Mouse (Mus musculus) lung, postnatal 0 days (tissue): ENCODE measurements at regions not wholly inside any gene's neighbourhood (a gene's known extent, or its start where the extent isn't known, plus 50 kb on each side); places are given as distances from the start of the nearest gene placed in this dataset.

Experiments
- CTCF ChIP-seq: IDR thresholded peaks from 2 replicates; pipeline ENCODE4 v1.5.1; 2016; ENCODE audit warnings: antibody characterized with exemption, mild to moderate bottlenecking
- EP300 ChIP-seq: IDR thresholded peaks from 2 replicates; pipeline ENCODE4 v1.6.1; 2016; ENCODE audit warnings: antibody characterized with exemption, mild to moderate bottlenecking, control low read depth

DNA sequence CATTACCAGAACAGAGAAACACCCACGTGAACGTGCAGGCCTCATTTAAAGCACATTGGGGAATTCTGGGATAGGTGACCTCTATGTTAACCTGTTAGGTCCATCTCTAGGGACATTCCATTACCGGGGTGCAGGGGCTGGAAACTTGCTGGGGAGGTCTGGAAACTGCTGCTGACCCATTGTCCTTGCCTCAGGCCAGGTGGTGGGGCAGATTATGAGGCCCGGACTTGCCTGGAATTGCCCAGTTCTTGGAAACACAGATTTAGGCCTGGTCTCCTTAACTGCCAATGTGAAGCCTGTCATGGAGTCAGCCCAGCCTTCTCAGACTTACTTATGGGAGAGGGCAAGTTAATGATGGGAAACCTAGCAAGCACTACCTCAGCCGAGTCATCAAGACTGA lies 175.3 kb upstream of the Klf7 start:
- TF ChIP-seq CTCF (no peak), EP300 (no peak)
